Mouse (Mus musculus) midbrain, postnatal 0 days (tissue): ENCODE data around the gene Arhgef40. TPM values are rescaled to one million over a fixed set of nuclear protein-coding genes. Genes with fewer than 3 reads are reported as not detected.

Experiments used
- ATAC-seq: fragments of 200-750 bp; cut with Nextera tagmentation; 2 replicates; pipeline ENCODE4 v1.8.0; 2017; ENCODE audit warnings: moderate number of reproducible peaks, mild to moderate bottlenecking, moderate TSS enrichment, moderate library complexity; ENCODE audit not compliant: low FRiP score
- DNase-seq: peaks from one replicate; pipeline ENCODE4 v3.0.0-alpha.2; 2015; ENCODE audit warnings: low spot score
- H3K27ac ChIP-seq: fragments of 300-500 bp; sonication (generic); 2 replicates; pipeline ENCODE4 v1.5.1; 2014; ENCODE audit warnings: low read depth, mild to moderate bottlenecking, low read length, mixed read lengths
- H3K27me3 ChIP-seq: fragments of 300-500 bp; sonication (generic); 2 replicates; pipeline ENCODE4 v1.6.1; 2014; ENCODE audit warnings: low read length, control low read depth, mixed read lengths; ENCODE audit not compliant: insufficient read depth
- H3K36me3 ChIP-seq: fragments of 300-500 bp; sonication (generic); 2 replicates; pipeline ENCODE4 v1.6.1; 2014; ENCODE audit warnings: low read length, control low read depth, mixed read lengths; ENCODE audit not compliant: insufficient read depth
- H3K4me1 ChIP-seq: fragments of 300-500 bp; sonication (generic); 2 replicates; pipeline ENCODE4 v1.6.1; 2014; ENCODE audit warnings: mild to moderate bottlenecking, control low read depth, antibody characterized with exemption, low read length, mixed read lengths; ENCODE audit not compliant: insufficient read depth
- H3K4me2 ChIP-seq: fragments of 300-500 bp; sonication (generic); 2 replicates; pipeline ENCODE4 v1.6.1; 2014; ENCODE audit warnings: low read depth, mild to moderate bottlenecking, low read length, mixed read lengths; ENCODE audit not compliant: poor library complexity, severe bottlenecking
- H3K4me3 ChIP-seq: fragments of 300-500 bp; sonication (generic); 2 replicates; pipeline ENCODE4 v1.5.1; 2014; ENCODE audit warnings: low read depth, mild to moderate bottlenecking, low read length, moderate library complexity
- H3K9ac ChIP-seq: fragments of 300-500 bp; sonication (generic); replicated peaks from 2 replicates; pipeline ENCODE4 v1.6.1; 2014; ENCODE audit warnings: mild to moderate bottlenecking, low read length, moderate library complexity, mixed read lengths; ENCODE audit not compliant: poor library complexity, severe bottlenecking
- H3K9me3 ChIP-seq: fragments of 300-500 bp; sonication (generic); 2 replicates; pipeline ENCODE4 v1.6.1; 2016; ENCODE audit warnings: low read length, control low read depth
- CTCF ChIP-seq: IDR thresholded peaks from 2 replicates; pipeline ENCODE4 v1.5.1; 2016; ENCODE audit warnings: antibody characterized with exemption, mild to moderate bottlenecking
- WGBS: fragments of 180-500 bp; shearing (Covaris S2); extraction: QIAGEN DNeasy Blood & Tissue Kit; methylation state at CpG from one replicate; pipeline ENCODE4 v1.1.7; 2014; 5-methylcytosine and 5-hydroxymethylcytosine counted together
- polyA plus RNA-seq: library from polyadenylated mRNA; unstranded; fragments of >200 nt; fragmentation: Nextera tagmentation; extraction: Ambion mirVana; gene quantifications from 2 replicates; pipeline ENCODE4 v1.2.1, GENCODE M21; 2015
- total RNA-seq: library from RNA; depleted of rRNA; stranded (reverse); fragments of >200 nt; gene quantifications from 2 replicates; pipeline ENCODE4 v1.2.3, GENCODE M21; 2014

The Arhgef40 gene
- total and polyA plus RNA-seq, 2 experiments from 2014 or later, result 66.1 to 93.8 TPM

GRCm38 (mm10) chr14:52006241-52006640 lies 21.7 kb downstream of the Arhgef40 start:
- no peaks in the 10 kb centered on the region for H3K9me3 ChIP-seq
- peak; percentile 56 for TF ChIP-seq CTCF

GRCm38 (mm10) chr14:52006771-52007170 lies 22.3 kb downstream of the Arhgef40 start:
- Histone ChIP-seq H3K36me3 (peaks cover 46% of the 10 kb centered on the region; the same call in 1 of the 2 replicates), H3K27me3 (no peaks in the 10 kb centered on the region), H3K4me2 (no peak overlapping the region), H3K4me3 (no peak overlapping the region), H3K27ac (no peak overlapping the region), H3K9ac (no peak overlapping the region), H3K9me3 (no peaks in the 10 kb centered on the region), H3K4me1 (peaks cover 37% of the 10 kb centered on the region)
- DNase-seq (no peak), ATAC-seq (no peak)
- no peak for TF ChIP-seq CTCF
- 93% methylated on average over 21 of the region's 23 CpGs for WGBS

More at GRCm38 (mm10) chr14:52006241-52006640, 21.7 kb downstream of the Arhgef40 start:
- no peaks in the 10 kb centered on the region for H3K27me3 ChIP-seq
- 60% methylated on average over 8 of the region's 8 CpGs for WGBS
- no peak overlapping the region for H3K4me2 ChIP-seq
- ATAC-seq (no peak), DNase-seq (no peak)
- no peak overlapping the region for H3K9ac ChIP-seq
- H3K36me3 ChIP-seq, result peaks cover 46% of the 10 kb centered on the region; the same call in 1 of the 2 replicates
- H3K4me3 ChIP-seq, result no peak overlapping the region
- H3K27ac ChIP-seq, result peak overlapping the region; percentile 1; the same call in 1 of the 2 replicates
- H3K4me1 ChIP-seq, result peaks cover 32% of the 10 kb centered on the region

- peak; percentile 99 for TF ChIP-seq CTCF
- no peaks in the 10 kb centered on the region for H3K9me3 ChIP-seq
- peaks cover 36% of the 10 kb centered on the region; the same call in 1 of the 2 replicates for H3K36me3 ChIP-seq
- 47% methylated on average over 38 of the region's 38 CpGs for WGBS
- peak overlapping the region; percentile 42; the same call in 1 of the 2 replicates for H3K9ac ChIP-seq
- H3K4me1 ChIP-seq, result peaks cover 33% of the 10 kb centered on the region
- peak overlapping the region; percentile 15; the same call in 1 of the 2 replicates for H3K4me3 ChIP-seq
- H3K4me2 ChIP-seq, result peak overlapping the region; percentile 54
- peak overlapping the region; percentile 69 for H3K27ac ChIP-seq
- no peaks in the 10 kb centered on the region for H3K27me3 ChIP-seq
- DNase-seq (peak; percentile 91), ATAC-seq (peak; percentile 56)
These were observed 24.0 kb downstream of the Arhgef40 start for GRCm38 (mm10) chr14:52008321-52009203.

GRCm38 (mm10) chr14:52009361-52009760 lies 24.8 kb downstream of the Arhgef40 start:
- ATAC-seq, result no peak

GRCm38 (mm10) chr14:52009841-52010240 lies 25.3 kb downstream of the Arhgef40 start:
- ATAC-seq, result no peak

More at GRCm38 (mm10) chr14:52009361-52009760, 24.8 kb downstream of the Arhgef40 start:
- H3K4me3 ChIP-seq, result peak overlapping the region; percentile 15; the same call in 1 of the 2 replicates
- no peak for TF ChIP-seq CTCF
- no peaks in the 10 kb centered on the region for H3K9me3 ChIP-seq
- no peak for DNase-seq
- H3K4me2 ChIP-seq, result peak overlapping the region; percentile 54
- H3K4me1 ChIP-seq, result peaks cover 29% of the 10 kb centered on the region; the same call in 1 of the 2 replicates
- no peaks in the 10 kb centered on the region for H3K27me3 ChIP-seq
- H3K27ac ChIP-seq, result peak overlapping the region; percentile 69
- peaks cover 36% of the 10 kb centered on the region; the same call in 1 of the 2 replicates for H3K36me3 ChIP-seq
- 24% methylated on average over 26 of the region's 26 CpGs for WGBS
- peak overlapping the region; percentile 42; the same call in 1 of the 2 replicates for H3K9ac ChIP-seq

More at GRCm38 (mm10) chr14:52009841-52010240, 25.3 kb downstream of the Arhgef40 start:
- Histone ChIP-seq H3K4me2 (peak overlapping the region; percentile 54), H3K4me3 (peak overlapping the region; percentile 29), H3K36me3 (peaks cover 36% of the 10 kb centered on the region; the same call in 1 of the 2 replicates), H3K9ac (peak overlapping the region; percentile 56), H3K4me1 (peaks cover 25% of the 10 kb centered on the region; the same call in 1 of the 2 replicates), H3K27me3 (no peaks in the 10 kb centered on the region), H3K27ac (peak overlapping the region; percentile 92), H3K9me3 (no peaks in the 10 kb centered on the region)
- DNase-seq, result no peak
- TF ChIP-seq CTCF, result no peak
- 30% methylated on average over 6 of the region's 6 CpGs for WGBS
